Mouse (Mus musculus) liver, embryonic 11.5 days (tissue): ENCODE measurements at regions not wholly inside any gene's neighbourhood (a gene's known extent, or its start where the extent isn't known, plus 50 kb on each side); places are given as distances from the start of the nearest gene placed in this dataset.

Experiments used
- ATAC-seq: fragments of 200-750 bp; cut with Nextera tagmentation; replicated peaks from 2 replicates; pipeline ENCODE4 v1.8.0; 2017; ENCODE audit warnings: moderate number of reproducible peaks, mild to moderate bottlenecking, moderate TSS enrichment, moderate library complexity; ENCODE audit not compliant: low FRiP score
- DNase-seq: peaks from one replicate; pipeline ENCODE4 v3.0.0-alpha.2; 2017; ENCODE audit warnings: low spot score
- H3K27ac ChIP-seq: fragments of 300-500 bp; sonication (generic); 2 replicates; pipeline ENCODE4 v1.5.1; 2014; ENCODE audit warnings: mild to moderate bottlenecking, low read depth, low read length, control low read depth
- H3K27me3 ChIP-seq: fragments of 300-500 bp; sonication (generic); replicated peaks from 2 replicates; pipeline ENCODE4 v1.6.1; 2014; ENCODE audit warnings: low read length, mixed read lengths; ENCODE audit not compliant: control insufficient read depth, insufficient read depth
- H3K36me3 ChIP-seq: fragments of 300-500 bp; sonication (generic); 2 replicates; pipeline ENCODE4 v1.6.1; 2014; ENCODE audit warnings: mild to moderate bottlenecking, low read length, moderate library complexity, mixed read lengths; ENCODE audit not compliant: control insufficient read depth, insufficient read depth
- H3K4me1 ChIP-seq: fragments of 300-500 bp; sonication (generic); replicated peaks from 2 replicates; pipeline ENCODE4 v1.6.1; 2014; ENCODE audit warnings: low read length, mixed read lengths; ENCODE audit not compliant: control insufficient read depth, insufficient read depth
- H3K4me2 ChIP-seq: fragments of 300-500 bp; sonication (generic); 2 replicates; pipeline ENCODE4 v1.6.1; 2014; ENCODE audit warnings: mild to moderate bottlenecking, control low read depth, moderate library complexity
- H3K4me3 ChIP-seq: fragments of 300-500 bp; sonication (generic); 2 replicates; pipeline ENCODE4 v1.5.1; 2014; ENCODE audit warnings: low read depth, low read length, control low read depth
- H3K9ac ChIP-seq: fragments of 300-500 bp; sonication (generic); 2 replicates; pipeline ENCODE4 v1.6.1; 2014; ENCODE audit warnings: low read depth, low read length, control low read depth
- H3K9me3 ChIP-seq: fragments of 300-500 bp; sonication (generic); 2 replicates; pipeline ENCODE4 v1.6.1; 2016; ENCODE audit warnings: low read length, inconsistent platforms, mixed read lengths; ENCODE audit not compliant: control insufficient read depth
- WGBS: fragments of 180-500 bp; shearing (Covaris S2); extraction: QIAGEN DNeasy Blood & Tissue Kit; methylation state at CpG from one replicate; pipeline ENCODE4 v1.1.7; 2014; 5-methylcytosine and 5-hydroxymethylcytosine counted together

- Histone ChIP-seq H3K9ac (no peak overlapping the region), H3K36me3 (no peaks in the 10 kb centered on the region), H3K4me3 (no peak overlapping the region), H3K27me3 (0 out of 2 replicates have a peak, but pooled peaks cover 2% of the 10 kb centered on the region), H3K9me3 (no peaks in the 10 kb centered on the region), H3K4me1 (no peaks in the 10 kb centered on the region), H3K4me2 (no peak overlapping the region), H3K27ac (no peak overlapping the region)
- ATAC-seq (no peak), DNase-seq (no peak)
- WGBS: 89% methylated on average over 10 of the region's 10 CpGs
Measured at GRCm38 (mm10) chr12:107212826-107213225, 275.6 kb upstream of the 3110018I06Rik start.

GRCm38 (mm10) chr12:107216119-107216518 lies 272.3 kb upstream of the 3110018I06Rik start:
- Histone ChIP-seq H3K27ac (no peak overlapping the region), H3K27me3 (0 out of 2 replicates have a peak, but pooled peaks cover 2% of the 10 kb centered on the region), H3K4me1 (no peaks in the 10 kb centered on the region), H3K36me3 (no peaks in the 10 kb centered on the region), H3K4me3 (no peak overlapping the region), H3K9ac (no peak overlapping the region), H3K4me2 (no peak overlapping the region), H3K9me3 (no peaks in the 10 kb centered on the region)
- DNase-seq (no peak), ATAC-seq (no peak)
- WGBS: 69% methylated on average over 8 of the region's 8 CpGs

- no peak for DNase-seq
- 66% methylated on average over 7 of the region's 7 CpGs for WGBS
Measured at GRCm38 (mm10) chr12:107221276-107221970, 267.0 kb upstream of the 3110018I06Rik start.

GRCm38 (mm10) chr12:107222106-107222505 lies 266.3 kb upstream of the 3110018I06Rik start:
- no peak overlapping the region for H3K4me2 ChIP-seq
- no peak overlapping the region for H3K9ac ChIP-seq
- no peak overlapping the region for H3K27ac ChIP-seq
- ATAC-seq (no peak), DNase-seq (no peak)
- no peaks in the 10 kb centered on the region for H3K36me3 ChIP-seq
- 78% methylated on average over 7 of the region's 7 CpGs for WGBS
- no peaks in the 10 kb centered on the region for H3K4me1 ChIP-seq
- no peak overlapping the region for H3K4me3 ChIP-seq
- no peaks in the 10 kb centered on the region for H3K27me3 ChIP-seq
- peaks cover 2% of the 10 kb centered on the region; the same call in 1 of the 2 replicates for H3K9me3 ChIP-seq

More at GRCm38 (mm10) chr12:107221276-107221970, 267.0 kb upstream of the 3110018I06Rik start:
- Histone ChIP-seq H3K27ac (no peak overlapping the region), H3K4me2 (no peak overlapping the region), H3K36me3 (no peaks in the 10 kb centered on the region), H3K4me1 (no peaks in the 10 kb centered on the region), H3K27me3 (no peaks in the 10 kb centered on the region), H3K9ac (no peak overlapping the region), H3K4me3 (no peak overlapping the region), H3K9me3 (no peaks in the 10 kb centered on the region)
- no peak for ATAC-seq

DNA sequence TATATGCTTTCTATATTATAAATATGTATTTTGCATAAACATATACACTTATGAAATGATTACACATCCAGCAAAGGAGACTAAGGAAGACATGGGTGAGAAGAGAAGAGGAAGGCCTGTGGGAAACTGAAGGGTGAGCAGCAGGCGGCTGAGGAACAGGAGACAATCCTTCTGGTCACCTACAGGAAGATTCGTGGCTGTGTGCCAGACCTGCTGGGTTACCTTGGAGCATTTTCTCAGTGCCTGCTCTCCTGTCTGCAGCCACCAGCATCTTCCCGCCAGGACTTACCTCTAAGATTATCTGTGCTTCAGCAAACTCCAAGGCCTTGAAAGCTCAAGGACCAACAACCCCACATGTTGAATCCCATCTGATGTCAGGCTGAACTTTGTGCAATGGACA lies 258.3 kb upstream of the 3110018I06Rik start:
- no peak for DNase-seq
- Histone ChIP-seq H3K9me3 (peaks cover 3% of the 10 kb centered on the region; the same call in 1 of the 2 replicates), H3K4me1 (no peaks in the 10 kb centered on the region), H3K4me2 (no peak overlapping the region), H3K36me3 (no peaks in the 10 kb centered on the region), H3K27ac (no peak overlapping the region), H3K4me3 (no peak overlapping the region), H3K9ac (no peak overlapping the region), H3K27me3 (no peaks in the 10 kb centered on the region)
- 77% methylated on average over 3 of the region's 3 CpGs for WGBS
- ATAC-seq: no peak

DNA sequence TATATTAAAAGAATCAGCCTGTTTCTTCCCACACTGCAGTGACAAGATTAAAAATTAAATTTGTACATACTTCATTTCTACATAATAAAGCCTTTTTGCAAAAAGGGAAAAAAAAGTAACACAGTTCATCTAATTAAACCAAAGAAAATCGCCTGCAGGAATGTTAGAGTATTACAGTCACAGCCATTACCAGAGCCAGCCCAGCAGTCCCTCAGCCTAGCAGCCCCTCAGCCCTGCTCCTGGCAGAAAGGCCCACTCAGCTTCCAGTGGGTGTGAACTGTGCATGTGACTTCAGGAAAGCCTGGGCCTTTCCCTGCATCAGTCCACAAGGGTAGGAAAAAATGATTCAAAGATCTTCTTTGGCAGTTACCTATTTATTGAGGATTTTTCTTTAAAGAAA lies 256.8 kb upstream of the 3110018I06Rik start:
- H3K9ac ChIP-seq: no peak overlapping the region
- no peak overlapping the region for H3K4me3 ChIP-seq
- 21% methylated on average over 1 of the region's 1 CpGs for WGBS
- no peak for DNase-seq
- no peak overlapping the region for H3K4me2 ChIP-seq
- H3K9me3 ChIP-seq: peaks cover 3% of the 10 kb centered on the region; the same call in 1 of the 2 replicates
- H3K27ac ChIP-seq: no peak overlapping the region
- ATAC-seq: no peak
- H3K36me3 ChIP-seq: no peaks in the 10 kb centered on the region
- no peaks in the 10 kb centered on the region for H3K4me1 ChIP-seq
- no peaks in the 10 kb centered on the region for H3K27me3 ChIP-seq

GRCm38 (mm10) chr12:107250747-107251470 lies 237.5 kb upstream of the 3110018I06Rik start:
- DNase-seq (no peak), ATAC-seq (no peak)
- H3K9ac ChIP-seq: no peak overlapping the region
- H3K27ac ChIP-seq: no peak overlapping the region
- no peaks in the 10 kb centered on the region for H3K4me1 ChIP-seq
- no peak overlapping the region for H3K4me2 ChIP-seq
- no peak overlapping the region for H3K4me3 ChIP-seq
- no peaks in the 10 kb centered on the region for H3K9me3 ChIP-seq
- no peaks in the 10 kb centered on the region for H3K36me3 ChIP-seq
- 84% methylated on average over 9 of the region's 9 CpGs for WGBS
- no peaks in the 10 kb centered on the region for H3K27me3 ChIP-seq

DNA sequence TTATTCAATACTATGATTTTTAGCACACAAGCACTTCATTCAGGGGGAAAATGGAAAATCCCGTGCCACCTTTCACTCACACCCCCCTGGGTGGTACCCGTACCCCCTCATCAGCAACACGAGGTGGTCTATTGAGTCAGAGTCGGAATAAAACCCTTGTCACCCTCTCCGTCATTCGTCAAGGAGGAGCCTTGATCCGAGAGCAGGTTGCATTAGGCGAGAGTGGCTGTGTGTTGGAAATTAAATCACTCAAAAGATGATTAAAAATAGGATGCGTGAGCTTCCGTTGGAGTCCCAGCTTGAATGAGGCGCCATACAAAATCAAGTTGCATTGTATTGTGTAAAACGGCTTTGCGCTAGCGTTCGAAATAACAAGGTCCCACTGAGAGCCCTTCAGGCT lies 236.5 kb upstream of the 3110018I06Rik start:
- Histone ChIP-seq H3K4me2 (no peak overlapping the region), H3K4me1 (no peaks in the 10 kb centered on the region), H3K4me3 (no peak overlapping the region), H3K27me3 (no peaks in the 10 kb centered on the region), H3K9ac (no peak overlapping the region), H3K27ac (no peak overlapping the region), H3K9me3 (no peaks in the 10 kb centered on the region), H3K36me3 (no peaks in the 10 kb centered on the region)
- DNase-seq (no peak), ATAC-seq (no peak)
- 80% methylated on average over 15 of the region's 15 CpGs for WGBS

DNA sequence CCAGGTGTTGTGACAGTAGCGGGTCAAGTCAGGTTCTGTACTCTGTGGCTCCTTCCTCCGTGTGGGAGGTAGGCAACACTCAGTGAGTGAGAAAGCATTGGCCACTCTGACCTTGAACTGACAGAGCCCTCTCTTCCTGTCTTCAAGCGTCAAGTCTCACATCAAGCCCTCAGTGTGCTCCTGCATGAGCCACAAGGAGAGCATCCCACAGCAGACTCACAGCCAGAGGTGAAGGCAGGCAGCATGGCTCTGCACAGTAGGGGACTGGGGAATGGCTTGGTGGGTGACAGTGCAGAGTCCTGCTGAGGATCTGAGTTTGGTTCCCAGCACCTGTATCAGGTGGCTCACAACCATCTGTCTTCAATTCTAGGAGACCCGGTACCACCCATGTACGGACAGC lies 226.4 kb upstream of the 3110018I06Rik start:
- Histone ChIP-seq H3K27me3 (no peaks in the 10 kb centered on the region), H3K4me1 (no peaks in the 10 kb centered on the region), H3K4me2 (no peak overlapping the region), H3K27ac (no peak overlapping the region), H3K36me3 (no peaks in the 10 kb centered on the region), H3K9me3 (no peaks in the 10 kb centered on the region), H3K9ac (no peak overlapping the region), H3K4me3 (no peak overlapping the region)
- no peak for ATAC-seq
- no peak for DNase-seq
- 83% methylated on average over 5 of the region's 5 CpGs for WGBS
